Mouse (Mus musculus): ENCODE data around the gene Gm11444. TPM values are rescaled to one million over a fixed set of nuclear protein-coding genes. Genes with fewer than 3 reads are reported as not detected.

Gene Gm11444
- polyA plus RNA-seq, 1 experiment from 2014 or later = not detected

- Histone ChIP-seq H3K4me2 (no peak overlapping the region), H3K4me3 (no peak overlapping the region), H3K9me3 (no peaks in the 10 kb centered on the region), H3K36me3 (no peaks in the 10 kb centered on the region), H3K9ac (no peak overlapping the region), H3K27me3 (peaks cover 85% of the 10 kb centered on the region), H3K4me1 (replicated peaks) (0 out of 2 replicates have a peak, but pooled peaks cover 4% of the 10 kb centered on the region), H3K27ac (replicated peaks) (no peak overlapping the region)
- no peak; the same call in 1 of the 2 replicates for ATAC-seq (ENCODE audit: low FRiP score, low read depth)
- WGBS = 5% methylated on average over 26 of the region's 26 CpGs
Measured at GRCm38 (mm10) chr11:85888451-85888961, 38.4 kb upstream of the Gm11444 start.

GRCm38 (mm10) chr11:85887801-85888450 lies 37.8 kb upstream of the Gm11444 start:
- Histone ChIP-seq H3K4me1 (replicated peaks) (0 out of 2 replicates have a peak, but pooled peaks cover 4% of the 10 kb centered on the region), H3K36me3 (no peaks in the 10 kb centered on the region), H3K9ac (no peak overlapping the region), H3K27ac (replicated peaks) (no peak overlapping the region), H3K4me3 (no peak overlapping the region), H3K9me3 (no peaks in the 10 kb centered on the region), H3K4me2 (no peak overlapping the region), H3K27me3 (peaks cover 85% of the 10 kb centered on the region)
- no peak for ATAC-seq (ENCODE audit: low FRiP score, low read depth)
- WGBS = 2% methylated on average over 17 of the region's 17 CpGs

GRCm38 (mm10) chr11:85887273-85887672 lies 37.1 kb upstream of the Gm11444 start:
- Histone ChIP-seq H3K4me2 (no peak overlapping the region), H3K27me3 (peaks cover 81% of the 10 kb centered on the region), H3K27ac (replicated peaks) (no peak overlapping the region), H3K36me3 (no peaks in the 10 kb centered on the region), H3K9ac (no peak overlapping the region), H3K4me1 (replicated peaks) (0 out of 2 replicates have a peak, but pooled peaks cover 4% of the 10 kb centered on the region), H3K4me3 (no peak overlapping the region), H3K9me3 (no peaks in the 10 kb centered on the region)
- WGBS = 23% methylated on average over 6 of the region's 6 CpGs
- ATAC-seq (ENCODE audit: low FRiP score, low read depth) = no peak

GRCm38 (mm10) chr11:85886429-85886785 lies 36.3 kb upstream of the Gm11444 start:
- H3K4me2 ChIP-seq = no peak overlapping the region
- 0 out of 2 replicates have a peak, but pooled peaks cover 4% of the 10 kb centered on the region for H3K4me1 ChIP-seq (replicated peaks)
- H3K27ac ChIP-seq (replicated peaks) = no peak overlapping the region
- no peaks in the 10 kb centered on the region for H3K36me3 ChIP-seq
- H3K9me3 ChIP-seq = no peaks in the 10 kb centered on the region
- H3K27me3 ChIP-seq = peaks cover 73% of the 10 kb centered on the region
- H3K4me3 ChIP-seq = no peak overlapping the region
- H3K9ac ChIP-seq = no peak overlapping the region
- no peak for ATAC-seq (ENCODE audit: low FRiP score, low read depth)
- 3% methylated on average over 22 of the region's 22 CpGs for WGBS

GRCm38 (mm10) chr11:85885665-85886428 lies 35.7 kb upstream of the Gm11444 start, which contains the start of gene Tbx4:
Tbx4 (plus strand) TSS chr11:85886422.
- H3K9me3 ChIP-seq = no peaks in the 10 kb centered on the region
- 0 out of 2 replicates have a peak, but pooled peaks have one; percentile 11 for ATAC-seq (ENCODE audit: low FRiP score, low read depth)
- H3K4me1 ChIP-seq (replicated peaks) = 0 out of 2 replicates have a peak, but pooled peaks cover 4% of the 10 kb centered on the region
- H3K4me3 ChIP-seq = no peak within 1 kb of the TSS
- peaks cover 67% of the 10 kb centered on the region for H3K27me3 ChIP-seq
- H3K9ac ChIP-seq = no peak within 1 kb of the TSS
- H3K27ac ChIP-seq (replicated peaks) = no peak within 1 kb of the TSS
- H3K36me3 ChIP-seq = no peaks in the 10 kb centered on the region
- WGBS = 13% methylated on average over 23 of the region's 28 CpGs
- H3K4me2 ChIP-seq = no peak within 1 kb of the TSS

GRCm38 (mm10) chr11:85884498-85884897 lies 34.4 kb upstream of the Gm11444 start:
- peaks cover 56% of the 10 kb centered on the region for H3K27me3 ChIP-seq
- WGBS = 46% methylated on average over 4 of the region's 4 CpGs

GRCm38 (mm10) chr11:85876059-85876788 lies 26.1 kb upstream of the Gm11444 start:
- H3K36me3 ChIP-seq = no peaks in the 10 kb centered on the region
- H3K4me1 ChIP-seq (replicated peaks) = no peaks in the 10 kb centered on the region
- H3K27me3 ChIP-seq = no peaks in the 10 kb centered on the region; the same call in 1 of the 2 replicates
- no peak overlapping the region for H3K4me2 ChIP-seq
- ATAC-seq (ENCODE audit: low FRiP score, low read depth) = no peak
- 71% methylated on average over 24 of the region's 24 CpGs for WGBS
- H3K9ac ChIP-seq = no peak overlapping the region
- H3K9me3 ChIP-seq = no peaks in the 10 kb centered on the region
- no peak overlapping the region for H3K4me3 ChIP-seq
- no peak overlapping the region for H3K27ac ChIP-seq (replicated peaks)

More at GRCm38 (mm10) chr11:85884498-85884897, 34.4 kb upstream of the Gm11444 start:
- no peak for ATAC-seq (ENCODE audit: low FRiP score, low read depth)
- Histone ChIP-seq H3K4me2 (no peak overlapping the region), H3K4me1 (replicated peaks) (no peaks in the 10 kb centered on the region), H3K27ac (replicated peaks) (no peak overlapping the region), H3K36me3 (no peaks in the 10 kb centered on the region), H3K4me3 (no peak overlapping the region), H3K9ac (no peak overlapping the region), H3K9me3 (no peaks in the 10 kb centered on the region)

GRCm38 (mm10) chr11:85864363-85864762 lies 14.2 kb upstream of the Gm11444 start:
- Histone ChIP-seq H3K9ac (no peak overlapping the region), H3K36me3 (no peaks in the 10 kb centered on the region), H3K9me3 (no peaks in the 10 kb centered on the region), H3K27me3 (no peaks in the 10 kb centered on the region), H3K4me3 (no peak overlapping the region), H3K4me2 (no peak overlapping the region), H3K4me1 (replicated peaks) (no peaks in the 10 kb centered on the region), H3K27ac (replicated peaks) (no peak overlapping the region)
- WGBS = 36% methylated on average over 7 of the region's 7 CpGs
- ATAC-seq (ENCODE audit: low FRiP score, low read depth) = no peak

GRCm38 (mm10) chr11:85857997-85858698 lies 8.0 kb upstream of the Gm11444 start:
- H3K27me3 ChIP-seq = no peaks in the 10 kb centered on the region
- no peaks in the 10 kb centered on the region for H3K9me3 ChIP-seq
- WGBS = 10% methylated on average over 6 of the region's 6 CpGs
- no peak overlapping the region for H3K4me2 ChIP-seq
- no peak overlapping the region for H3K27ac ChIP-seq (replicated peaks)
- no peaks in the 10 kb centered on the region for H3K36me3 ChIP-seq
- ATAC-seq (ENCODE audit: low FRiP score, low read depth) = no peak
- no peaks in the 10 kb centered on the region for H3K4me1 ChIP-seq (replicated peaks)
- H3K4me3 ChIP-seq = no peak overlapping the region
- H3K9ac ChIP-seq = no peak overlapping the region

GRCm38 (mm10) chr11:85850758-85851157 lies 625 bp upstream of the Gm11444 start:
- Histone ChIP-seq H3K4me2 (no peak overlapping the region), H3K36me3 (no peaks in the 10 kb centered on the region), H3K27me3 (peaks cover 15% of the 10 kb centered on the region; the same call in 1 of the 2 replicates), H3K4me3 (no peak overlapping the region), H3K4me1 (replicated peaks) (0 out of 2 replicates have a peak, but pooled peaks cover 3% of the 10 kb centered on the region), H3K27ac (replicated peaks) (no peak overlapping the region), H3K9ac (no peak overlapping the region), H3K9me3 (no peaks in the 10 kb centered on the region)
- WGBS = 41% methylated on average over 6 of the region's 6 CpGs
- no peak for ATAC-seq (ENCODE audit: low FRiP score, low read depth)

GRCm38 (mm10) chr11:85849037-85849436 lies 1.1 kb downstream of the Gm11444 start:
- no peak overlapping the region for H3K27ac ChIP-seq (replicated peaks)
- peaks cover 32% of the 10 kb centered on the region for H3K27me3 ChIP-seq
- peaks cover 11% of the 10 kb centered on the region for H3K4me1 ChIP-seq (replicated peaks)
- no peaks in the 10 kb centered on the region for H3K36me3 ChIP-seq
- 1% methylated on average over 21 of the region's 21 CpGs for WGBS
- peak; percentile 55; the same call in 1 of the 2 replicates for ATAC-seq (ENCODE audit: low FRiP score, low read depth)
- H3K9me3 ChIP-seq = no peaks in the 10 kb centered on the region
- H3K4me3 ChIP-seq = peak overlapping the region; percentile 34
- H3K9ac ChIP-seq = peak overlapping the region; percentile 35; the same call in 1 of the 2 replicates
- H3K4me2 ChIP-seq = peak overlapping the region; percentile 69
